Mouse (Mus musculus) liver, adult 2 months (tissue): ENCODE results near the gene Gm20388. TPM values are rescaled to one million over a fixed set of nuclear protein-coding genes. Genes with fewer than 3 reads are reported as not detected.
"Not testable (repeated sequence)": the region's sequence is repeated elsewhere in the genome, so short reads cannot be mapped to it uniquely, and the experiment has no call there.

ENCODE experiments used
- DNase-seq: peaks from one replicate; pipeline ENCODE4 v3.0.0-alpha.2; 2011; ENCODE audit warnings: low read depth, low spot score; ENCODE audit errors: extremely low read depth
- H3K27ac ChIP-seq: fragments of 200-500 bp; replicated peaks from 2 replicates; pipeline ENCODE4 v1.5.1; 2012; ENCODE audit warnings: low read depth, mild to moderate bottlenecking, control low read depth, inconsistent platforms, low read length; ENCODE audit not compliant: insufficient read depth
- H3K27me3 ChIP-seq: fragments of 200-500 bp; 2 replicates; pipeline ENCODE4 v1.6.1; 2012; ENCODE audit warnings: mild to moderate bottlenecking, moderate library complexity, low read length, inconsistent platforms; ENCODE audit not compliant: control insufficient read depth, insufficient read depth
- H3K36me3 ChIP-seq: fragments of 200-500 bp; 2 replicates; pipeline ENCODE4 v1.6.1; 2012; ENCODE audit warnings: low read length, inconsistent platforms; ENCODE audit not compliant: control insufficient read depth, insufficient read depth
- H3K4me1 ChIP-seq: fragments of 200-500 bp; 2 replicates; pipeline ENCODE4 v1.6.1; 2011; ENCODE audit warnings: low read length; ENCODE audit not compliant: control insufficient read depth, insufficient read depth
- H3K4me3 ChIP-seq: fragments of 200-500 bp; 2 replicates; pipeline ENCODE4 v1.5.1; 2011; ENCODE audit warnings: low read depth, mild to moderate bottlenecking, control low read depth, low read length, moderate library complexity; ENCODE audit not compliant: insufficient read depth
- H3K79me2 ChIP-seq: fragments of 200-500 bp; 2 replicates; pipeline ENCODE4 v1.6.1; 2012; ENCODE audit warnings: inconsistent platforms, mild to moderate bottlenecking, low read length, moderate library complexity; ENCODE audit not compliant: control insufficient read depth, insufficient read depth
- H3K9ac ChIP-seq: fragments of 200-500 bp; 2 replicates; pipeline ENCODE4 v1.6.1; 2012; ENCODE audit warnings: low read depth, mild to moderate bottlenecking, control low read depth, inconsistent platforms, low read length
- CTCF ChIP-seq: fragments of 200-500 bp; IDR thresholded peaks from 2 replicates; pipeline ENCODE4 v1.5.1; 2011; ENCODE audit warnings: low read depth, low read length, control low read depth
- POLR2A ChIP-seq: fragments of 200-500 bp; IDR thresholded peaks from 2 replicates; pipeline ENCODE4 v1.6.1; 2011; ENCODE audit warnings: low read length, control low read depth; ENCODE audit not compliant: insufficient read depth; ENCODE audit errors: extremely low read depth
- WGBS: fragments of 180-500 bp; shearing (Covaris S2); methylation state at CpG from one replicate; pipeline ENCODE4 v1.1.7; 2018; 5-methylcytosine and 5-hydroxymethylcytosine counted together
- polyA plus RNA-seq: library from polyadenylated mRNA; depleted of rRNA; stranded (reverse); fragments of >200 nt; gene quantifications from 2 replicates; pipeline ENCODE4 v1.2.3, GENCODE M21; 2012
- total RNA-seq: library from RNA; depleted of rRNA; stranded (reverse); fragments of >200 nt; gene quantifications from 2 replicates; pipeline ENCODE4 v1.2.3, GENCODE M21; 2014

Gene Gm20388
- total and polyA plus RNA-seq, 2 experiments = 6.4 to 19.9 TPM

DNA sequence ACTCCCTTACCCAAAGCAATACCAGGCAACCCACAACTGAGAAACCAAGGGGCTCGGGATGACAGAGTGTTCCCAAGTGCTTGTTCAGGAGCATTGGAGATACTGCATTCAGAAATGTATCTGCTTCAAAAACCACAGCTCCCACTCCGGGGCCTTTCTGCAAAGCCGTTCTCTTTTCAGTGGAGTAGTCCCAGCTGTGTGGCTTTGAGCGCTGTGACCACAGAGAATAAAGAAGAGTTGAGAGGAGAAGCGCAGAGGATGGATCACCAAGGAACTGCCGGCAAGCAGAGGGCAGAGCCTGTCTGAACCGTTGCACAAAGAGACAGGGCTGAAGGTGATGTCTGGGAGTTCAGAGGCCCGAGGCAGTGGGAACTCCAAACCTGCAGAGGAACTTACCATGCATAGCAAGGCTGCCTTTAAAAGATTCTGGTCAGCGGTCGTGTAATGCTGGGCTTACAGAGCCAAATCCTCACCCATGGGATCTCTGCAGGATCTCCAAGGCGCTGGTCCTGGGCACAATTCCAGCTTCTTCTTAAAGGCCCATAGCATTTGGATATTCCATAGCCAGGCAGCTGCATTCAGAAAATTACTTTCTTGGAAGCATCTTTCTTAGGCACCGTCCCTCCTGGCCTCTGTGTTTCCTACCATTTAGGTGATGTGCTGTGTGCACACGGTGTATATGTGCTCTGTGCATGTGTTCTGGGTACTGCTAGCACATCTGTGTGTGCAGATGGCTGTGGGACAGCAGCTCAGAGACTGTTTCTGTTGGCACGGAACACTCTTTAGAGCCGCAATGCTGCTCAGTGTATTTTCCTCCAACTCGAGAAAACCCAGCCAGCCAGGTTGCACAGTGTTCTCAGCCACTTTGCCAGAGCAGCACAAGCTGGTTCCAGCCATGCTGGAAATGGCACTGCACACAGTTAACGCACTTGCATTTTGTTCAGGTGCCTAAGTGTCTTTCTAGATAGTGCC is 4261.2 kb downstream of the Gm20388 start:
- 80% methylated on average over 17 of the region's 17 CpGs for WGBS
- DNase-seq = no peak
- no peak for TF ChIP-seq CTCF
- Histone ChIP-seq H3K4me3 (no peak overlapping the region), H3K27ac (no peak overlapping the region), H3K4me1 (no peaks in the 10 kb centered on the region), H3K36me3 (no peaks in the 10 kb centered on the region), H3K27me3 (no peaks in the 10 kb centered on the region), H3K9ac (no peak overlapping the region), H3K79me2 (no peaks in the 10 kb centered on the region)

- H3K9ac ChIP-seq = no peak overlapping the region
- 89% methylated on average over 4 of the region's 4 CpGs for WGBS
- TF ChIP-seq CTCF (no peak), POLR2A (no peak)
- no peaks in the 10 kb centered on the region for H3K79me2 ChIP-seq
- no peaks in the 10 kb centered on the region for H3K4me1 ChIP-seq
- DNase-seq = no peak
- no peak overlapping the region for H3K27ac ChIP-seq
- no peaks in the 10 kb centered on the region for H3K27me3 ChIP-seq
- H3K36me3 ChIP-seq = no peaks in the 10 kb centered on the region
- no peak overlapping the region for H3K4me3 ChIP-seq
These were observed 4263.0 kb downstream of the Gm20388 start for GRCm38 (mm10) chr8:124173688-124174087.

DNA sequence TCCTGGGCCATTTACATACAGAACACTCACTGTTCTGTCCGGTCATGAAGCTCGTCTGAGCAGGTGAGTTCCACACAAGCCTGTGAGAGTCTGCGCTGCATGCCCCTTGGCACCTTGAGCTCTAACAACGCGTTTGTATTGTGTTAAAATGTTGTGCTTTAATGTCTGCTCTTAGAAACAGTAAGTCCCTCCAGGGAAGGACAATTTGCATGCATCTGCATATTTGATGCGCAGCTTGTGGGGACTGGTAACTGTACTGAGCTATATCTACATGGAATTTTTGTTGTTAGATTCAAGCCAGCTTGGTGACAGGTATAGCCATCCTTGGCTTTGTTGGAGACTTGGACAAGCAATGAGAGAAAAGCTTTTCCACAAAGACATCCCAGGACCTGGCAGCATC is 4265.5 kb downstream of the Gm20388 start:
- Histone ChIP-seq H3K9ac (no peak overlapping the region), H3K79me2 (no peaks in the 10 kb centered on the region), H3K27ac (no peak overlapping the region), H3K4me3 (no peak overlapping the region), H3K36me3 (no peaks in the 10 kb centered on the region), H3K4me1 (no peaks in the 10 kb centered on the region), H3K27me3 (no peaks in the 10 kb centered on the region)
- DNase-seq = no peak
- TF ChIP-seq POLR2A = no peak
- WGBS = 92% methylated on average over 6 of the region's 6 CpGs

DNA sequence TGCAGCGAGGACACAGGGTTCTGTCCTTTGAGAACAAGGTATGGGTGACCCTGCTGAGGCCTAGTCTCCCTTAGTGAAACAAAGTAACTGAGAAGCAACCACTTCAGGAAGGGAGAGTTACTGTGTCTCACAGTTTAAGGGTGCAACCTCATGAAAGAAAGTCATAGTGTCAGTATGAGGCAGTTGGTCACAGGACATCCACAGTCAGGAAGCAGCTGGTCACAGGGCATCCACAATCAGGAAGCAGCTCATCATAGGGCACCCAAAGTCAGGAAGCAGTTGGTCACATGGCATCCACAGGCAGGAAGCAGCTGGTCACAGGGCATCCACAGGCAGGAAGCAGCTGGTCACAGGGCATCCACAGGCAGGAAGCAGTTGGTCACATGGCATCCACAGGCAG is 4266.5 kb downstream of the Gm20388 start:
- H3K36me3 ChIP-seq, H3K79me2 ChIP-seq, H3K4me3 ChIP-seq, DNase-seq, H3K9ac ChIP-seq, H3K4me1 ChIP-seq, H3K27me3 ChIP-seq, H3K27ac ChIP-seq: not testable (repeated sequence)
- WGBS = 97% methylated on average over 1 of the region's 1 CpGs

DNA sequence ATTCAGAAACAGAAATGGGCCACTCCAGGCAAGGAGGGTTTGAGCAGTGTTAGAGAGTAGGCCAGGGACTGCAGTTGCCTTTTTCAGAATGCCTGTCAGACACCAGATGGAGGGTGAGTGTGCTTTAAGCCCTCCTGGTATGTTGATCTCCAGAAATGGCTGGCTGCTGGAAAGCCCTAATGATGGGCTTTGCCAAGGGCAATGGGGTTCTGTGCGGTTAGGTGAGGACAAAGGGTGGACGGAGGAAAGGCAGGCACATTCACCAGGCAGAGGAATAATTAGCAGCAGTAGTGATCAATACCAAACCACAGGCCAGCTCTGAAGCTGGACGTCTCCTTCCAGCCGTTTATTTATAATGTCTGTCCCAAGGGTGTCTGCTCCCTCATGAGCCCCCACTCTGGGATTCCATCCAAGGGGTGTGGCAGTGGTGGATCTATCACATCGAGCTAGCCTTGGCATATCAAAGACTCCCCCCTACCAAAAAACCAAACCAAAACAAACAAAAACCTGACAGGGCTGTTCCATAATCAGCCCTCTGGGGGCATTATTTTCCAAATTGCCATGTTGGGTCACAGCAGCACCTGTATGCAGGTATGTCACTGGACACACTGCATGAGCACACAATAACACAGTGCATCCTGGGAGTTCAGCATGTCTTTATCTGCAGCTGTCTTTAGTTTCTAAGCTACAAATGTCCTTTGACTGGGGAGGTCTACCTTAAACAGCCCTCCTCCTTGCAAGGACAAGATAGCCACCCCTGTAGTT is 4270.2 kb downstream of the Gm20388 start:
- Histone ChIP-seq H3K4me3 (no peak overlapping the region), H3K27ac (no peak overlapping the region), H3K9ac (no peak overlapping the region), H3K79me2 (no peaks in the 10 kb centered on the region), H3K36me3 (no peaks in the 10 kb centered on the region), H3K4me1 (no peaks in the 10 kb centered on the region), H3K27me3 (no peaks in the 10 kb centered on the region)
- WGBS = 56% methylated on average over 5 of the region's 5 CpGs
- no peak for DNase-seq
- no peak for TF ChIP-seq POLR2A
- no peak for TF ChIP-seq CTCF

GRCm38 (mm10) chr8:124181751-124182150 is 4271.1 kb downstream of the Gm20388 start:
- TF ChIP-seq POLR2A (no peak), CTCF (no peak)
- H3K27ac ChIP-seq = no peak overlapping the region
- H3K4me1 ChIP-seq = no peaks in the 10 kb centered on the region
- DNase-seq = no peak
- no peaks in the 10 kb centered on the region for H3K79me2 ChIP-seq
- WGBS = 57% methylated on average over 5 of the region's 5 CpGs
- H3K27me3 ChIP-seq = no peaks in the 10 kb centered on the region
- no peaks in the 10 kb centered on the region for H3K36me3 ChIP-seq
- no peak overlapping the region for H3K4me3 ChIP-seq
- no peak overlapping the region for H3K9ac ChIP-seq
